Mouse (Mus musculus): Measurements from ENCODE around the gene Akt2.
"Not testable (repeated sequence)": the region's sequence is repeated elsewhere in the genome, so short reads cannot be mapped to it uniquely, and the experiment has no call there.

Akt2 gene

DNA sequence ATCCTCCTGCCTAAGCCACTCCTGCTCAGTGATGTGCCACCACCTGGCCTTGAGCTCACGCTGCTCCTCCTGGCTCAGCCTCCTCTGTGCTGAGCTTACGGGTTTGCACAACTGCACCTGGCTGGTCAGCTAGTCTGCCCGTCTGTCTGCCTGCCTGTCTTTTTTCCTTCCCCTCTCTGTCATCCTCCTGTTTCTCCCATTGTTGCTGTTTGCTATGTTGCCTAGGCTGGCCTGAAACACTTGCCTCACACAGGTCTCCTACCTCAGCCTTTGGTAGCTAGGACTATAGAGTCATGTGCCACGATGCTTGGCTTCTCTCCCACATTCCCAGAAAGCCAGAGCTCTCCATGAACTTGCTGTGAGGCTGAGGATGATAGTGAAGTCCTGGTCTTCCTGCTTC, 21.6 kb downstream of the Akt2 start:
- no peak for DNase-seq (ENCODE audit: low read depth, low spot score)

DNA sequence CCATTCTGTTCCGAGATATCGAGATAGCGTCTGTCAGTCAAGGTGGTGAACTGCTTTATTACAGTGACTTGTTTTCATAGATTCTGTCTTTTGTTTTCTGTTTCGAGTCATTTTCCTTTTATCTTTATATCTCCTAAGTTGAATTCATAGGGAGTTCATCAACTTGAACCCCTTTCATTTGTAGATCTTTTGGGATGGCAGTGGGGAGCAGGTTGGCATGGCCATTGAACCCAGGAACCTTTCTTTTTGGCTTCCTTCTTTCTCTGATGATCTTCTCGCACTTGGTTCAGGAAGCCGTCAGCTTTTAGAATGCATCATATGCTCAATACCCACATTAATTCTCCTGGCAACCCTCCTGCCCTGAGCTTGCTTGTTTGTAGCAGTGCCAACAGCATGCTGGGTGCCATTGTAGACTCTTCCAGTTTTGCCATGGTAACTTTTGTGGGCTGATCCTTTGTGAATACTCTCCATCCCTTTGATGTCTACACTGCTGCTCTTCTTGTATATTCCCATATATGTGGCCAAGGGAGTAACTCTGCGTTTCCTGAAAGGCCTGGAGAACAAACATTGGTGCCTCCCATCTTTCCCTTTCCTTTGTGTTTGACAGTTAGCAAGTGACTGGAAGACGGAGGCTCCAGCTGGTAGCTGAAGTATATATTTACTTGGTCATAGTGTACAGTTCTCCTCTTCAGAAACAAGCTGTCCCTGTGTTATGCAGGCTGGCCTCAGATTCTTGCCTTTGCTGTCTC, 22.6 kb downstream of the Akt2 start:
- DNase-seq (ENCODE audit: low read depth, low spot score) = no peak

DNA sequence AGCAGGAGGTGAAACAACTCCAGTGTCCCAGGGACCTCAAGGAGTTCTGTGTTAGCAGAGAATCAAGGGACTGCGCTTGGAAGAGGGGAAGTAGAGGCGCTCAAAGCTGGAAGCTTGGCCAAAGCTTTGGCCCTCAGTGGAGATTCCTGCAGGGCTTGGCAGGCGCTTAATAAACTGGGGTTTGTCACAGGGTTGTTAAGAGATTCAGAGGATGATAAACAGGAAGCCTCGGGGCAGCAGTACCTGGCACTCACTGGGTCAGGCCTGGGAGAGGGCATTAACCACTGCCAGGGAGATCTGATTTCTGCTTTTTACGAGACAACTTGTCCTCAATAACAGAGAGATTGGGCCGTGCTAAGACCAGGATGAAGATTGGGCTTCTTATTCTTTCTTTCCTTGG, 29.7 kb downstream of the Akt2 start:
- no peak for DNase-seq (ENCODE audit: low read depth, low spot score)

DNA sequence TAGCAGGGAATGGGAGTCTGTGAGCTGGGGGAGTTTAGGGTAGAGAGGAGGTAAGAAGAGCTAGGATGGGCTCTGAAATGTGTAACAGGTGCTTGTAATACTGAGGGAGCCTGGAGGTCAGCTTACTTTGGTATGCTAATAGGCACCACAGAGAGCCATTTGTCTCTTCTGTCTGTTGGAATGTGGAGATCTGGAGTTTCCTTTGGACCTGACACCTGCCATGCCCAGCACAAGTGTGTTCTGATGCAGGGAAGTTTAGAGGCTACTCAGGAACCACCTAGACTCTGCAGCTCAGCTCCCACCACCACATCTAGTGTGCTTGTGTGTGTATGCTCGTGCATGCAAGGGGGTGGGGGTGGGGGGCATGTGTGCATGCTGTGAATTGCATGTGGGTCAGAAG, 30.9 kb downstream of the Akt2 start:
- no peak for DNase-seq (ENCODE audit: low read depth, low spot score)

DNA sequence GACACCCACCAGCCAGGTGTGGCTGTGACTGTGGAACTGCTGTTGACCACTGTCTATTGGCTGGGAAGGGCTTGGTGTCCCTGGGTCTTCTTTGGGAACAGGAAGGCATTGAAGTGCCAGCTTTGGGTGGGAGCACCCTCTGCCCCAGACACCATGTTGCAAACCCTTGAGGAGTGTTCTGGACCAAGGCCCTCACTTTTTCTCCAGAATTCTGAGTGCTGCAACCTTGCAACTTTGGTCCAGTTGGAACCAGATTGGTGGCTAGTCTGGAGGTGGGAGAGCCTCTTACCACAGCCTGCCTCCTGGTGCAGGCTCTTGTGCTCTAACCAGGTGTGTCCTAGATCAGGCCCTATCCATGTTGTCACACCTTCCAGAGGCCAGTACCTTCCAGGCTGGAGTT, 33.6 kb downstream of the Akt2 start:
- DNase-seq (ENCODE audit: low read depth, low spot score) = no peak

DNA sequence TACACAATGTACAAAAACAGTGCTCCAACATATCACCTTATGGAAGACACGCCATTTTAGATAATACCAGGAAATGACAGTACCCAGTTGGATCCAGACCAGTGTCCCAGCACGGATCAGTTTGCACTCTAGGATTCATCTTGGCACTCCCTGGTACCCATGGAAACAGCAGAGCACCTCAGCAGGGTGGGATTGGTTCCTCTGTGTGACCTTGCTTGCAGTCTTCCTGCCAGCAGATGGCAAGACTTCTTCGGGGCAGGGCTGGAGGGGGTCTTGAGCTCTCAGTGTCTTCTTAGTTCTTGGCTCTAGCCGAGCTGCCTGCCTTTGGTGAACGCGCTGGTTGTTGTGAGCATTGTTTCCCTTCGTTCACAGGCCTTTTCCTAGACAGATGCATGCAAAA, 36.4 kb downstream of the Akt2 start:
- no peak for DNase-seq (ENCODE audit: low read depth, low spot score)

DNA sequence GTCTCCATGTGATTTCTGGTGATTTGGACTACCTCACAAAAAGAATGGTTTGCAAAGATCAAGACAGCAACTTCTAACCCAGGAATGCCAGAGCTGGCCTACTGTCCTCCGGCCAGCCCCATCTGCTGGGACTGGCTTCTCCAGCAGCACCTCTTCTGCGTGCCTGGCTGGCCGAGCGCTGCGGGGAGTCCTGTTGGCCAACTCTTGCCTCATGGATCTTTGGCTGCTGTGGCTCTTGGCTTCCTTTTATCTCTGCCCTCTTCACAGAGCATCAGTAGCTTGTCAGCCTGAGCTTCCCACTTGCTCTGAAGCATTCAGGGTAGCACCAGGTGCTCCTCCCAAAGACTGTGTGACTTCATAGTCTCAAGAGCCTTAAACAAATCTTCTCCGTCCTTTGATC, 36.8 kb downstream of the Akt2 start:
- DNase-seq (ENCODE audit: low read depth, low spot score) = no peak

DNA sequence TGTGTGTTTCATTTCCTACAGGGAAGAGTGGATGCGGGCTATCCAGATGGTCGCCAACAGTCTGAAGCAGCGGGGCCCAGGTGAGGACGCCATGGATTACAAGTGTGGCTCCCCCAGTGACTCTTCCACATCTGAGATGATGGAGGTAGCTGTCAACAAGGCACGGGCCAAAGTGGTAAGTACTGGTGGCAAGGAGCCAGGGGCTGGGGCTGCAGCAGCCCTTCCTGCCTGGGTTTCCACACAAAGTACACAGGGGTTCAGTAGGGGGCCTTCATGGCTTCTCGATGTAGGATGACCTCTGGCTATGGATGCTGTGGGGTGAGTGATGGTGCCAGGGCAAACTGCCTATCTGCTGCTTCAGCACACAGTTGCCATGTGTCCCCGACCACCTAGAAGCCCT, 37.5 kb downstream of the Akt2 start:
- DNase-seq (ENCODE audit: low read depth, low spot score) = not testable (repeated sequence)

DNA sequence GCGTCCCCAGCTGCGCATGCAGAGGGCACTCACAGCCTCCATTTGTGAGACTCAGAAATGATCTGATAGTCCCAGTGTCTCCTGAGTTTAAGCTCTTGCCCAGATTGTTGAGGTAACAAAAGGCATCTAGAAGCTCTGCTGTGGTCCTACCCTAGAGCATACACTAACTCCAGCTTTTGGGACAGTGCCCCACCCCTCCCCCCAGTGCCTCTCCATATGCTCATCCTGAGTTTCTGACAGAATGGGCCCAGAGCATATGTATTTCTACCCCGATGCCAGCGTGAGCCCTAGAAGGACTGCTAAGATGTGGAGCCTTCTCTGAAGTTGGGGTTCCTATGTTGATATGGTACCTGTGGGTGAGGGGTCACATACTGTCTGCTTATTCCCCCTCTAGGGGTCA, 40.1 kb downstream of the Akt2 start:
- no peak for DNase-seq (ENCODE audit: low read depth, low spot score)

DNA sequence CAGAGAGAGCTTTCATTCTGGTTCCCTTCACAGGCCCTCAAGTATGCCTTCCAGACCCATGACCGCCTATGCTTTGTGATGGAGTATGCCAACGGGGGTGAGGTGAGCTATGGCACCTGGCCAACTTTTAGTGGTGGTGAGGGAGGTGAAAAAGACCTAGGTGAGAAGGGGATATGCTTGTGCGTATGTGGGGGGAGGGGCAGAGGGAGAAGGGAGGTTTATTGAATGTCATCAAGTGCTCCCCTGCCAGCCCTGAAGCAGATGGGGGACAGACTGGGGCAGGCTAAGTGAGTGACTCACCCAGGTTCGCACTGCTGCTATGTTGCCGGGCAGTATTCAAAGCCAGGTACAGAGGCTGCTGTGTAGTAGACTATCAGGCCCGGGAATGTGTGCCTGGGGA, 41.8 kb downstream of the Akt2 start:
- no peak for DNase-seq (ENCODE audit: low read depth, low spot score)

DNA sequence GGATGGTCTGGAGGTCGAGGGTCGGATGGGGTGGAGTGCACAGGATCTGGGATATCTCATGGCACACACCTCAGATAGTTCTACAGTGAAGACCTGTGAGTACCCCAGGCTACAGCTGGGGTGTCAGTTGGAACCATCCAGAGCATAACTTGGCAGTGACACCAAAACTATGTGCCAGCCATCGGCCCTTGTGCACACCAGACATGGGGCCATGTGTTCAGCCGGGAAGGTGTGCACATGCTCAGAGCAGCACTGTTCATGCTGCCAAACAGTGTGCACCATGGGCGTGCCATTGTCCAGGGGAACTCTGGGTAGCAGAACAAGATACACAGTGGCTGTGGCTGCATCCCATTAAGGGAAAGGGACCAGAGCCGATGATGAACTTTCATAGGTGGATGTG, 43.3 kb downstream of the Akt2 start:
- DNase-seq (ENCODE audit: low read depth, low spot score) = no peak

DNA sequence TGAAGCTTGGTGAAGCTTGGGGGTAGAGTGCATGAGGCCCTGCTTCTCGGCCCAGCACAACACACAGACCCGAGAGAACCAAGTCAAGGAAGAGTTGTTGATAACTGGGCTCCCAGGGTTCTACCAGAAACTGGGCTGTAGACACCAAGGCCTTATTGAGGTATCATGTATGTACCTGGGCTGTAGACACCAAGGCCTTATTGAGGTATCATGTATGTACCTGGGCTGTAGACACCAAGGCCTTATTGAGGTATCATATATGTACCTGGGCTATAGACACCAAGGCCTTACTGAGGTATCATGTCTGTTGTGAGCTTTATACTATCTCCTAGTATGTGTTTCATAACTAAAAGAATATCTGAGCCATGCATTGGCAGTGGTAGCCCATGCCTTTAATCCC, 43.7 kb downstream of the Akt2 start:
- DNase-seq (ENCODE audit: low read depth, low spot score) = not testable (repeated sequence)

DNA sequence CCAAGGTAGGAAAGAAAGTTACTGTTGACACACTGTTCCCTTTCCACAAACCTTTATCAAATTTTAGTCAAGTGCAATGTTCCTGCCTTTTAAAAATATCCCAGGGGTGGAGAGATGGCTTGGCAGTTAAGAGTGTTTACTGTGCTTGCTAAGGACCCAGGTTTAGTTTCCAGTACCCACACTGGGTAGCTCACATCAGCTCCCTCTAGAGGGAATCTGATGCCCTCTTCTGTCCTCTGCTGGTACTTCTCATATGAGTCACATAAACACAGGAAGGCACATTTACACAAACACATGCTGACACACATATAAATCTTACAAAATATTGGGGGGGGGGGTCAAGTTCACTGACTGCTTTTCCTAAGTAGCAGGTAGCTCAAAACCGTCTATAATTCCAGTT, 53.1 kb downstream of the Akt2 start:
- no peak for DNase-seq (ENCODE audit: low read depth, low spot score)

DNA sequence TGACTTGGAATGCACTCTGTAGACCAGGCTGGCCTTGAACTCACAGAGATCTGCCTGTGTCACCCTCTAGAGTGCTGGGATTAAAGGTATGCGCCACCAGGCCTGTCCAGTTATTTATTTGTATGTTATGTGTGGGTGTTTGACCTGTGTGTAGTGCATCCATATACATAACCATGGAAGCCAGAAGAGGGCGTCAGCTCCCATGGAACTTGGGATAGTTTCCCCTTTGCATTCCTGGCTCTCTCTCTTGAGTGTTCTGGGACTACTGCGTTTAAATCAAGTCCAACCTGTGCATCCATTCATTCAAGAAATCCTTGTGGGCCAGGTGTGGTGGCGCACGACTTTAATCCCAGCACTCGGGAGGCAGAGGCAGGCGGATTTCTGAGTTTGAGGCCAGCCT, 55.2 kb downstream of the Akt2 start:
- DNase-seq (ENCODE audit: low read depth, low spot score) = no peak

DNA sequence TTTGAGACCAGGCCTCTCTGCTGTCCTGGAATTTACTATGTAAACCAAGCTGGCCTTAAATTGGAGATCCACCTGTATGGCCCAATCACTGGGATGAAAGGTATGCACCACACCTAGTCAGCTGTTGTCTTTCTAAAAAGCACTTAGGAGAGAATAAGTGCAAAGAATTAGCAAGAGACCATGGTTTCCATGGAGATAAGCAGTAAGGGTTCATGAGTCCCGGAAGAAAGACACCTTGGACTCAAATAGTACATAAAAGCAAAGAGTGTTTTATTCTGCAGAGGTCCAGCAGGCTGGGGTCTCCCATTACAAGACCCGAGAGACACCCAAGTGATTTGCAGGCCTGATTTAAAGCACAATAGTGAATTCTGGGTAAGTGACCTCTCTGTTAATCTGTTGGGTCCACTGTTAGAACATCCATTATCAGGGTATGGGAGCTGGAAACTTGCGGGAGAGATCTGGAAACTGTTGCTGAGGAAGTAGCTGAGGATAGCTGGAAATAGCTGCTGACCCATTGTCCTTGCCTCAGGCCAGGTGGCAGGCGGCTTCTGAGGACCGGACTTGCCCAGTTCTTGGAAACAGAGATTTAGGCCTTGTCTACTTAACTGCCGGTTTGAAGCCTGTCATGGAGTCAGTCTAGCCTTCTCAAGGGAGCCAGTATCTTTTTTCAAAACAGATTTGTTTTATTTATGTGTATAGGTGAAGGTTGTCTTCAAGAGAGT, 56.1 kb downstream of the Akt2 start:
- no peak for DNase-seq (ENCODE audit: low read depth, low spot score)

DNA sequence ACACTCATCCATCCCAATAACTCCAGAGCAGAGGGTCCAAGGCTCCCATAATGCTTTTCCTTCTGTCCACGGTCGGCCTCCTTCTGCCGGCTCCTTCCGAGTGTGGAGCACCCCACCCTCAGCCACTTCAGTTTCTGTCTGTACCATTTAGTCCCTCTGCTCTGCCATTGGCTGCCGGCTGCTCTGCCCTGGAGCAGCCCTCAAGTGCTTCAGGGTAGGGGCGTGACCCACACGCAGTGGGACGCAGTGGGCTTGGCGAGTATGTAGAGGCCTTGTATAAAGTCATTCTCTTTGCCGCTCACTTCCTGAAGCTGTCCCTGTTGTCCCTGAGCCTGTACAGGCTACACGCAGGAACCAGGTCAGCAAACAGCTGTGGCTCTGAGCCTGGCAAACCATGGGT, 58.4 kb downstream of the Akt2 start:
- no peak for DNase-seq (ENCODE audit: low read depth, low spot score)

DNA sequence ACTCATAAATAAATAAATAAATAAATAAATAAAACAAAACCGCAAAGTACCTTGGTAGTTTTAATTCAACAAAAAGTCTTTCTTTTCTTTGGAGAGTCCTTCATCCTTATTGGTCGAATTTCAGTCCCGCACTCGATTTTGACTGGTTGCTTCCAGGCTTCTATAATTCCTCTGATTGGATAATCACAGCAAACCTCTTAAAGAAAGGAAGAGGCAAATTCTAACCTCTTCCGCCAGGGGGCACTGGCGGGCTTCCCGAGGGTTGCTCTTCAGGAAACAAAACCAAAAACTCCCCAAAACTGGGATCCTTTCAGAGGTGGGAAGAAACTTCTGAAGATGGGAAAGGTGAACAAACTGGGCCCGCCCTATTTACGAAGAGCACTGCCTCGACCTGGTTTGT, 59.6 kb downstream of the Akt2 start:
- DNase-seq (ENCODE audit: low read depth, low spot score) = peak; percentile 78

DNA sequence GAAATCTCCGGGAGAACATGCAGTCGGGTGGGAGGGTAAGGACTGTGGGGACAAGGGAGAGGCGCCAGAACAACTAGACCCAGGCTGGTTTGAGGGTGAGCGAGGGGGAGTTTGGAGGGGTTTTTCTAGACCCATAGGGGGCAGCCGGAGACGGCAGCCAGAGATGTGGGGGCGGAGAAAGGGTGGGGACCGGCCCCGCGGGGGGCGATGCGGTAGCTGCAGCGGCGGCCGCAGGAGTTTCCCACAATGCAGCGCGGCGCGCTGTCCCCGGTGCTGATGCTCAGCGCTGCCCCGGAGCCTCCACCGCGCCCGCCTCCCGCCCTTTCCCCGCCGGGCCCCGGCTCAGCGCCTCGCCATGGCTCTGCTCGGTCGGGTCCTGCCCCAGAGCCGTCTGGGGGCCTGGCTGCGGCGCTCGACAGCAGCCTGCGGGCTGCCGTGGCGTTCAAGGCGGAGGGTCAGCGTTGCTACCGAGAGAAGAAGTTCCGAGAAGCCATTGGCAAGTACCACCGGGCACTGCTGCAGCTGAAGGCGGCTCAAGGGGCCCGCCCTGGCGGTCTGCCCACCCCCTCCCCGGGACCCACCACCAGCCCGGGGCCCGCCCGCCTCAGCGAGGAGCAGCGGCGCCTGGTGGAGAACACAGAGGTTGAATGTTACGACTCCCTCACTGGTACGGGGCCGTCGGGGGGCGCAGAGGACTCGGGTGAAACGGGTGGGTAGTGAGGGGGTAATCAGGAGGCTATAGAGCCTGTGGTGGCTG, 62.5 kb downstream of the Akt2 start, which contains the start of gene Ttc9b:
Gene Ttc9b (plus strand): TSS at position 235 of the 757 bp plus-strand sequence.
- DNase-seq (ENCODE audit: low read depth, low spot score) = peak; percentile 62

DNA sequence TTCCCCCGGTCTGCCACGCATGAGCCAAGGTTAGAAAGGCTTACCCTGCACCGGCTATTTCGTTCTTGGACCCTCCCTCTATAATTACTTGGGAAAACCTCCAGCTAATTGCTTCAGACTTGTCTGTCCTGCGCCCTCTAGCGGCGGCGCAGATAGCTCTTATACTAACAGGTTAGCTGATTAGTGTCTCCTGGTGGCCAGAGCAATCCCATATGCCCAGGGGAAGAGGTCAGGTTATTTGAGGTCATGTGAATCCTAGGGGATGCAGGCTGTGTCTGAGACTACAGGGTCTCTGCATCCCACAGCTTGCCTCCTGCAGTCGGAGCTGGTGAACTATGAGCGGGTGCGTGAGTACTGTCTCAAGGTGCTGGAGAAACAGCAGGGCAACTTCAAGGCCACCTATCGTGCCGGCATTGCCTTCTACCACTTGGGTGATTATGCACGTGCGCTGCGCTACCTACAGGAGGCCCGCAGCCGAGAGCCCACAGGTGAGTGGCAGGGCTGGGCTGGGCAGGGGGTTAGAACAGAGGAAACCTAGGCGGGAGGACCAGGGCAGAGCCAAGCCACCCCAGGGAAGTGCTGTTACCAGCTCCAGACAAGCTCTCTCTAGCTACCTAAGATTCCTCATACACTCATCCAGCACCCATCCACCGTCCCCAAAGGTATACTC, 63.4 kb downstream of the Akt2 start:
- peak; percentile 53 for DNase-seq (ENCODE audit: low read depth, low spot score)

DNA sequence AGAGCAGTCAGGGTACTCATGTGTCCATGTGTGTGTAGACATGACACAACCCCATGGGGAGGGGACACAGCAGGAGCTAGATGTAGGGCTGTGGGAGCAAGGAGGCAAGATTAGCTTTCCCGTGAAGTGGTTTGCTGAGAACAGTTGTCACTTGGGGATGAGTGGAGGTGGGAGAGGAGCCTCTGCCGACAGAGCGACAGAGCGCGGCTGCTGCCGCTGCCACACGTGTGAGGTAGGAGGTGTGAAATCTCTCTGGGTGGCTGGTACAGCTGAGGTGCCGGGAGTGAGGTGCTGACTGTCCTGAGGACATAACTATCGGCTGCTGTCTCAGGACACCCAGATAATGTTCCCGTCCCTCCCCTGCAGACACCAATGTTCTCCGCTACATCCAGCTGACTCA, 64.2 kb downstream of the Akt2 start:
- no peak for DNase-seq (ENCODE audit: low read depth, low spot score)

DNA sequence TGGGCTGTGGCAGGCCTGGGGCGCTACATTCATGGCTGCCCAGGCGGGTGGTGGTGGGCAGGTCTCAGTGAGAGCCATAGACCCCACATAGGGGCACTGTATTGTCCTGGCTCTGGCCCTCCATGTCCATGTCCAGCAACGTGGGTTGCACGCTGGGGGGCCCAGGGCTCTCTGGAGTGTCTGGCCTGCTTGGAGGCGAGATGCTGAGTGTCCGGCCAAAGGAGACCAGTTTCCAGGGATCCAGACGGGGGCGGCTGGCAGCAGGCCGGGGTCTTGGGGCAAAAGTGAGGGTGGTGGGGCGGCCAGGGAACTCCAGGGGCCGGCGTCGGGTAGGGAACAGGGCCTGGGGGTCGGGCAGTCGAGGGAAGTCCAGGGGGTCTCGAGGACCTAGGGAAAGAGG, 65.2 kb downstream of the Akt2 start:
- no peak for DNase-seq (ENCODE audit: low read depth, low spot score)

DNA sequence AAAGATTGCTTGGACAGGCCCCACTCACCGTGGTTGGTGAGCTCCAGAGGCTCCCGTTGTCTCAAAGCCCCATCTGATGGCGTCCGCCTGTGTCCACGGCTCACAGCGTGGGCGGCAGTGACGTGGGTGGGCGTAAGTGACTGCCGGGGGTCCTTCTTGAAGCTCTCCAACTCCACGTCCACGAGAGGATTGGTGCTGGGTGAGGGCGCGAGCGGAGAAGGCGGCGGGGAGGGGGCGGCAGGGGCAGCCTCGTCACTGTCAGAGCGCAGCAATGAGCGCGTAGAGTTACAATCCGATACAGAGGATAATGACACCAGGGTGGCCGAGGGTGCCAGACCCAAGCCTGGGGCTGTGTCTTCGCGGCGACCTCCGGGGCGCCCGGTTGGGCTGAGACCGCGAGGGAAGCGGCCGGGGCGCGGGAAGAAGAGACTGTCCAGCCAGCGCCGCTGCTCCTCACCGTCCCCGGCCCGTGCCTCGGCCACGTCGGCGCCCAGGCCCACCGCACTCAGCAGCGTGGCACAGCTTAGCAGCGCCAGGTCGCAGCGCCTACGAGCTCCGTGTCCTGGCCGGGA, 66.6 kb downstream of the Akt2 start:
- DNase-seq (ENCODE audit: low read depth, low spot score) = no peak
